Mouse (Mus musculus) heart, embryonic 11.5 days (tissue): ENCODE measurements around the gene Cldn4. TPM values are rescaled to one million over a fixed set of nuclear protein-coding genes. Genes with fewer than 3 reads are reported as not detected.
"Not testable (repeated sequence)": the region's sequence is repeated elsewhere in the genome, so short reads cannot be mapped to it uniquely, and the experiment has no call there.

Source experiments
- ATAC-seq: fragments of 200-750 bp; cut with Nextera tagmentation; replicated peaks from 2 replicates; pipeline ENCODE4 v1.8.0; 2017; ENCODE audit warnings: moderate library complexity; ENCODE audit not compliant: insufficient number of reproducible peaks, low FRiP score, low TSS enrichment
- H3K27ac ChIP-seq: fragments of 300-500 bp; sonication (generic); 2 replicates; pipeline ENCODE4 v1.5.1; 2014; ENCODE audit warnings: mild to moderate bottlenecking, low read depth, low read length
- H3K27me3 ChIP-seq: fragments of 300-500 bp; sonication (generic); 2 replicates; pipeline ENCODE4 v1.6.1; 2014; ENCODE audit warnings: mild to moderate bottlenecking, low read length, mixed read lengths; ENCODE audit not compliant: control insufficient read depth, insufficient read depth
- H3K36me3 ChIP-seq: fragments of 300-500 bp; sonication (generic); 2 replicates; pipeline ENCODE4 v1.6.1; 2014; ENCODE audit warnings: mild to moderate bottlenecking, low read length, moderate library complexity, mixed read lengths; ENCODE audit not compliant: control insufficient read depth, insufficient read depth
- H3K4me1 ChIP-seq: fragments of 300-500 bp; sonication (generic); 2 replicates; pipeline ENCODE4 v1.6.1; 2014; ENCODE audit warnings: low read length; ENCODE audit not compliant: control insufficient read depth, insufficient read depth
- H3K4me2 ChIP-seq: fragments of 300-500 bp; sonication (generic); 2 replicates; pipeline ENCODE4 v1.6.1; 2014; ENCODE audit warnings: mild to moderate bottlenecking, moderate library complexity
- H3K4me3 ChIP-seq: fragments of 300-500 bp; sonication (generic); 2 replicates; pipeline ENCODE4 v1.5.1; 2014; ENCODE audit warnings: low read depth, low read length
- H3K9ac ChIP-seq: fragments of 300-500 bp; sonication (generic); 2 replicates; pipeline ENCODE4 v1.6.1; 2014; ENCODE audit warnings: mild to moderate bottlenecking, low read depth, low read length, moderate library complexity
- H3K9me3 ChIP-seq: fragments of 300-500 bp; sonication (generic); replicated peaks from 2 replicates; pipeline ENCODE4 v1.6.1; 2016; ENCODE audit warnings: low read length; ENCODE audit not compliant: control insufficient read depth
- WGBS: fragments of 180-500 bp; shearing (Covaris S2); extraction: QIAGEN DNeasy Blood & Tissue Kit; methylation state at CpG from one replicate; pipeline ENCODE4 v1.1.7; 2014; ENCODE audit not compliant: insufficient replicate concordance; 5-methylcytosine and 5-hydroxymethylcytosine counted together
- polyA plus RNA-seq: library from polyadenylated mRNA; unstranded; fragments of >200 nt; fragmentation: Nextera tagmentation; extraction: Ambion mirVana; gene quantifications from 2 replicates; pipeline ENCODE4 v1.2.1, GENCODE M21; 2014

Gene Cldn4
- polyA plus RNA-seq, 1 experiment from 2014 or later = 1.7 TPM

GRCm38 (mm10) chr5:134941472-134942209, 5.1 kb downstream of the Cldn4 start:
- no peak overlapping the region for H3K4me2 ChIP-seq
- ATAC-seq = no peak
- no peak overlapping the region for H3K27ac ChIP-seq
- no peaks in the 10 kb centered on the region for H3K36me3 ChIP-seq
- no peak overlapping the region for H3K4me3 ChIP-seq
- WGBS = 75% methylated on average over 14 of the region's 14 CpGs
- H3K27me3 ChIP-seq = peaks cover 18% of the 10 kb centered on the region
- no peak overlapping the region for H3K9ac ChIP-seq
- peaks cover 8% of the 10 kb centered on the region for H3K4me1 ChIP-seq
- H3K9me3 ChIP-seq = no peaks in the 10 kb centered on the region

- H3K9me3 ChIP-seq, H3K4me3 ChIP-seq, H3K36me3 ChIP-seq, H3K27ac ChIP-seq, ATAC-seq, H3K9ac ChIP-seq, H3K4me2 ChIP-seq, H3K4me1 ChIP-seq, H3K27me3 ChIP-seq: not testable (repeated sequence)
- 85% methylated on average over 4 of the region's 7 CpGs for WGBS
Measured at GRCm38 (mm10) chr5:134939554-134939953, 7.2 kb downstream of the Cldn4 start.

- H3K27me3 ChIP-seq = 0 out of 2 replicates have a peak, but pooled peaks cover 1% of the 10 kb centered on the region
- no peak overlapping the region for H3K4me2 ChIP-seq
- WGBS = 83% methylated on average over 3 of the region's 3 CpGs
- H3K4me1 ChIP-seq = no peaks in the 10 kb centered on the region
- H3K27ac ChIP-seq = no peak overlapping the region
- no peak overlapping the region for H3K9ac ChIP-seq
- no peaks in the 10 kb centered on the region; the same call in 1 of the 2 replicates for H3K36me3 ChIP-seq
- no peak for ATAC-seq
- H3K9me3 ChIP-seq = no peaks in the 10 kb centered on the region
- no peak overlapping the region for H3K4me3 ChIP-seq
Measured at GRCm38 (mm10) chr5:134939069-134939468, 7.7 kb downstream of the Cldn4 start.

- Histone ChIP-seq H3K4me1 (no peaks in the 10 kb centered on the region; the same call in 1 of the 2 replicates), H3K27me3 (no peaks in the 10 kb centered on the region), H3K27ac (no peak overlapping the region), H3K9ac (no peak overlapping the region), H3K4me3 (no peak overlapping the region), H3K4me2 (no peak overlapping the region), H3K36me3 (no peaks in the 10 kb centered on the region; the same call in 1 of the 2 replicates), H3K9me3 (no peaks in the 10 kb centered on the region)
- no peak for ATAC-seq
- 80% methylated on average over 6 of the region's 6 CpGs for WGBS
Measured at GRCm38 (mm10) chr5:134936626-134937185, 10.0 kb downstream of the Cldn4 start.

- WGBS = 87% methylated on average over 6 of the region's 6 CpGs
- no peak overlapping the region for H3K4me2 ChIP-seq
- no peak overlapping the region for H3K9ac ChIP-seq
- H3K9me3 ChIP-seq = no peaks in the 10 kb centered on the region
- no peaks in the 10 kb centered on the region; the same call in 1 of the 2 replicates for H3K36me3 ChIP-seq
- no peak overlapping the region for H3K27ac ChIP-seq
- no peak overlapping the region for H3K4me3 ChIP-seq
- no peaks in the 10 kb centered on the region; the same call in 1 of the 2 replicates for H3K4me1 ChIP-seq
- H3K27me3 ChIP-seq = no peaks in the 10 kb centered on the region
- ATAC-seq = no peak
Measured at GRCm38 (mm10) chr5:134936051-134936450, 10.7 kb downstream of the Cldn4 start.

GRCm38 (mm10) chr5:134934666-134935065, 12.1 kb downstream of the Cldn4 start:
- H3K4me1 ChIP-seq = no peaks in the 10 kb centered on the region; the same call in 1 of the 2 replicates
- H3K27me3 ChIP-seq = no peaks in the 10 kb centered on the region
- H3K4me3 ChIP-seq = no peak overlapping the region
- no peak for ATAC-seq
- no peak overlapping the region for H3K27ac ChIP-seq
- 79% methylated on average over 3 of the region's 3 CpGs for WGBS
- H3K36me3 ChIP-seq = no peaks in the 10 kb centered on the region; the same call in 1 of the 2 replicates
- no peak overlapping the region for H3K4me2 ChIP-seq
- H3K9me3 ChIP-seq = no peaks in the 10 kb centered on the region
- no peak overlapping the region for H3K9ac ChIP-seq

GRCm38 (mm10) chr5:134933686-134934085, 13.0 kb downstream of the Cldn4 start:
- not testable (repeated sequence) for H3K27me3 ChIP-seq, H3K4me2 ChIP-seq, H3K4me1 ChIP-seq, H3K36me3 ChIP-seq, H3K27ac ChIP-seq, H3K9ac ChIP-seq, H3K4me3 ChIP-seq, ATAC-seq, H3K9me3 ChIP-seq
- WGBS = 88% methylated on average over 5 of the region's 5 CpGs

GRCm38 (mm10) chr5:134933281-134933680, 13.5 kb downstream of the Cldn4 start:
- Histone ChIP-seq H3K36me3 (no peaks in the 10 kb centered on the region; the same call in 1 of the 2 replicates), H3K4me2 (peak overlapping the region; percentile 93; the same call in 1 of the 2 replicates), H3K27me3 (no peaks in the 10 kb centered on the region), H3K9ac (0 out of 2 replicates have a peak overlapping the region, but pooled peaks have one; percentile 16), H3K27ac (no peak overlapping the region), H3K9me3 (no peaks in the 10 kb centered on the region), H3K4me3 (peak overlapping the region; percentile 64; the same call in 1 of the 2 replicates), H3K4me1 (no peaks in the 10 kb centered on the region; the same call in 1 of the 2 replicates)
- no peak for ATAC-seq
- 85% methylated on average over 8 of the region's 8 CpGs for WGBS
